Mouse (Mus musculus) heart, embryonic 12.5 days (tissue): ENCODE measurements around the gene Fance. TPM values are rescaled to one million over a fixed set of nuclear protein-coding genes. Genes with fewer than 3 reads are reported as not detected.
A peak's percentile ranks its signal among the peaks of the same experiment; 100 is the strongest.

ENCODE experiments used
- ATAC-seq: fragments of 200-750 bp; cut with Nextera tagmentation; 2 replicates; pipeline ENCODE4 v1.8.0; 2017; ENCODE audit warnings: moderate TSS enrichment, moderate library complexity; ENCODE audit not compliant: insufficient number of reproducible peaks, low FRiP score
- H3K27ac ChIP-seq: fragments of 300-500 bp; sonication (generic); 2 replicates; pipeline ENCODE4 v1.5.1; 2016; ENCODE audit warnings: mild to moderate bottlenecking, moderate library complexity; ENCODE audit not compliant: poor library complexity, severe bottlenecking
- H3K27me3 ChIP-seq: fragments of 300-500 bp; sonication (generic); replicated peaks from 2 replicates; pipeline ENCODE4 v1.6.1; 2016; ENCODE audit warnings: mild to moderate bottlenecking, moderate library complexity
- H3K36me3 ChIP-seq: fragments of 300-500 bp; sonication (generic); 2 replicates; pipeline ENCODE4 v1.6.1; 2016; ENCODE audit warnings: mild to moderate bottlenecking, moderate library complexity
- H3K4me1 ChIP-seq: fragments of 300-500 bp; sonication (generic); replicated peaks from 2 replicates; pipeline ENCODE4 v1.6.1; 2016; ENCODE audit warnings: mild to moderate bottlenecking
- H3K4me2 ChIP-seq: fragments of 300-500 bp; sonication (generic); 2 replicates; pipeline ENCODE4 v1.6.1; 2016; ENCODE audit warnings: mild to moderate bottlenecking, moderate library complexity
- H3K4me3 ChIP-seq: fragments of 300-500 bp; sonication (generic); 2 replicates; pipeline ENCODE4 v1.5.1; 2016; ENCODE audit warnings: mild to moderate bottlenecking
- H3K9ac ChIP-seq: fragments of 300-500 bp; sonication (generic); 2 replicates; pipeline ENCODE4 v1.6.1; 2016; ENCODE audit warnings: mild to moderate bottlenecking, moderate library complexity
- H3K9me3 ChIP-seq: fragments of 300-500 bp; sonication (generic); replicated peaks from 2 replicates; pipeline ENCODE4 v1.6.1; 2016; ENCODE audit warnings: mild to moderate bottlenecking, moderate library complexity
- WGBS: fragments of 180-500 bp; shearing (Covaris S2); methylation state at CpG from one replicate; pipeline ENCODE4 v1.1.7; 2016; 5-methylcytosine and 5-hydroxymethylcytosine counted together
- polyA plus RNA-seq: library from polyadenylated mRNA; unstranded; fragments of >200 nt; fragmentation: Nextera tagmentation; extraction: Ambion mirVana; gene quantifications from 2 replicates; pipeline ENCODE4 v1.2.1, GENCODE M21; 2016

The Fance gene
- polyA plus RNA-seq = 21.8 and 23.0 TPM in 2 replicates

- no peaks in the 10 kb centered on the region for H3K27me3 ChIP-seq
- ATAC-seq = peak; percentile 96
- H3K4me1 ChIP-seq = peaks cover 24% of the 10 kb centered on the region
- whole genome bisulfite sequencing = under 1% methylated on average over 69 of the region's 69 CpGs
- peaks cover 29% of the 10 kb centered on the region for H3K36me3 ChIP-seq
- peak within 1 kb of the TSS; percentile 83 for H3K27ac ChIP-seq
- peak within 1 kb of the TSS; percentile 76 for H3K4me3 ChIP-seq
- H3K9me3 ChIP-seq = no peaks in the 10 kb centered on the region
- H3K4me2 ChIP-seq = peak within 1 kb of the TSS; percentile 77
- peak within 1 kb of the TSS; percentile 87 for H3K9ac ChIP-seq
These were observed at the start of gene Fance for GRCm38 (mm10) chr17:28313212-28313879. TSS of gene Fance (plus strand) at chr17:28313519.

GRCm38 (mm10) chr17:28267251-28267650 lies 46.1 kb upstream of the Fance start:
- H3K4me1 ChIP-seq = peaks cover 42% of the 10 kb centered on the region

GRCm38 (mm10) chr17:28270165-28270564 lies 43.2 kb upstream of the Fance start:
- Histone ChIP-seq H3K9ac (no peak overlapping the region), H3K27ac (no peak overlapping the region), H3K4me1 (peaks cover 40% of the 10 kb centered on the region), H3K4me3 (no peak overlapping the region), H3K4me2 (no peak overlapping the region), H3K9me3 (no peaks in the 10 kb centered on the region), H3K27me3 (no peaks in the 10 kb centered on the region), H3K36me3 (no peaks in the 10 kb centered on the region)
- no peak for ATAC-seq
- 62% methylated on average over 13 of the region's 13 CpGs for WGBS

More at GRCm38 (mm10) chr17:28267251-28267650, 46.1 kb upstream of the Fance start:
- Histone ChIP-seq H3K27me3 (no peaks in the 10 kb centered on the region), H3K9me3 (no peaks in the 10 kb centered on the region), H3K4me2 (no peak overlapping the region), H3K36me3 (no peaks in the 10 kb centered on the region), H3K9ac (no peak overlapping the region), H3K4me3 (no peak overlapping the region), H3K27ac (no peak overlapping the region)
- ATAC-seq = no peak
- WGBS = 80% methylated on average over 5 of the region's 5 CpGs

GRCm38 (mm10) chr17:28271537-28272266 lies 41.6 kb upstream of the Fance start:
- H3K9me3 ChIP-seq = no peaks in the 10 kb centered on the region
- H3K27me3 ChIP-seq = no peaks in the 10 kb centered on the region
- H3K9ac ChIP-seq = 0 out of 2 replicates have a peak overlapping the region, but pooled peaks have one; percentile 10
- H3K4me3 ChIP-seq = no peak overlapping the region
- H3K4me2 ChIP-seq = no peak overlapping the region
- peaks cover 32% of the 10 kb centered on the region for H3K4me1 ChIP-seq
- H3K36me3 ChIP-seq = no peaks in the 10 kb centered on the region
- ATAC-seq = 0 out of 2 replicates have a peak, but pooled peaks have one; percentile 10
- H3K27ac ChIP-seq = no peak overlapping the region
- WGBS = 72% methylated on average over 12 of the region's 12 CpGs

- 70% methylated on average over 9 of the region's 9 CpGs for WGBS
These were observed 41.0 kb upstream of the Fance start for GRCm38 (mm10) chr17:28272281-28272680.

GRCm38 (mm10) chr17:28272837-28273236 lies 40.5 kb upstream of the Fance start:
- Histone ChIP-seq H3K4me1 (peaks cover 32% of the 10 kb centered on the region), H3K27ac (no peak overlapping the region), H3K9me3 (no peaks in the 10 kb centered on the region), H3K27me3 (no peaks in the 10 kb centered on the region), H3K9ac (no peak overlapping the region), H3K36me3 (no peaks in the 10 kb centered on the region), H3K4me3 (no peak overlapping the region), H3K4me2 (no peak overlapping the region)
- ATAC-seq = no peak
- WGBS = 35% methylated on average over 6 of the region's 6 CpGs

More at GRCm38 (mm10) chr17:28272281-28272680, 41.0 kb upstream of the Fance start:
- no peak overlapping the region for H3K4me3 ChIP-seq
- 0 out of 2 replicates have a peak overlapping the region, but pooled peaks have one; percentile 10 for H3K9ac ChIP-seq
- no peaks in the 10 kb centered on the region for H3K36me3 ChIP-seq
- no peak overlapping the region for H3K27ac ChIP-seq
- no peak overlapping the region for H3K4me2 ChIP-seq
- no peaks in the 10 kb centered on the region for H3K9me3 ChIP-seq
- no peak for ATAC-seq
- H3K4me1 ChIP-seq = peaks cover 32% of the 10 kb centered on the region
- no peaks in the 10 kb centered on the region for H3K27me3 ChIP-seq

- no peak overlapping the region for H3K4me3 ChIP-seq
- no peaks in the 10 kb centered on the region for H3K27me3 ChIP-seq
- H3K9me3 ChIP-seq = no peaks in the 10 kb centered on the region
- no peak for ATAC-seq
- WGBS = 88% methylated on average over 3 of the region's 3 CpGs
- H3K9ac ChIP-seq = no peak overlapping the region
- no peak overlapping the region for H3K27ac ChIP-seq
- no peak overlapping the region for H3K4me2 ChIP-seq
- peaks cover 38% of the 10 kb centered on the region for H3K4me1 ChIP-seq
- no peaks in the 10 kb centered on the region for H3K36me3 ChIP-seq
These were observed 38.6 kb upstream of the Fance start for GRCm38 (mm10) chr17:28274739-28275138.

GRCm38 (mm10) chr17:28277226-28277625 lies 36.1 kb upstream of the Fance start:
- 84% methylated on average over 14 of the region's 14 CpGs for WGBS
- no peak overlapping the region for H3K27ac ChIP-seq
- ATAC-seq = no peak

GRCm38 (mm10) chr17:28277721-28278120 lies 35.6 kb upstream of the Fance start:
- H3K9ac ChIP-seq = no peak overlapping the region
- 78% methylated on average over 10 of the region's 10 CpGs for WGBS
- ATAC-seq = no peak
- no peak overlapping the region for H3K4me3 ChIP-seq
- no peaks in the 10 kb centered on the region for H3K27me3 ChIP-seq
- H3K36me3 ChIP-seq = no peaks in the 10 kb centered on the region
- H3K4me1 ChIP-seq = peaks cover 34% of the 10 kb centered on the region
- H3K9me3 ChIP-seq = no peaks in the 10 kb centered on the region
- H3K4me2 ChIP-seq = no peak overlapping the region
- no peak overlapping the region for H3K27ac ChIP-seq

More at GRCm38 (mm10) chr17:28277226-28277625, 36.1 kb upstream of the Fance start:
- H3K36me3 ChIP-seq = no peaks in the 10 kb centered on the region
- H3K4me1 ChIP-seq = peaks cover 38% of the 10 kb centered on the region
- H3K9ac ChIP-seq = no peak overlapping the region
- H3K4me3 ChIP-seq = no peak overlapping the region
- no peaks in the 10 kb centered on the region for H3K9me3 ChIP-seq
- no peak overlapping the region for H3K4me2 ChIP-seq
- H3K27me3 ChIP-seq = no peaks in the 10 kb centered on the region

GRCm38 (mm10) chr17:28278156-28278555 lies 35.2 kb upstream of the Fance start:
- no peak for ATAC-seq
- Histone ChIP-seq H3K27ac (no peak overlapping the region), H3K36me3 (no peaks in the 10 kb centered on the region), H3K4me3 (no peak overlapping the region), H3K9me3 (no peaks in the 10 kb centered on the region), H3K27me3 (no peaks in the 10 kb centered on the region), H3K4me1 (peaks cover 29% of the 10 kb centered on the region), H3K4me2 (no peak overlapping the region), H3K9ac (no peak overlapping the region)
- 76% methylated on average over 3 of the region's 3 CpGs for WGBS

- Histone ChIP-seq H3K4me3 (no peak overlapping the region), H3K4me1 (peaks cover 27% of the 10 kb centered on the region), H3K9ac (no peak overlapping the region)
These were observed 34.1 kb upstream of the Fance start for GRCm38 (mm10) chr17:28279236-28279635.

More at GRCm38 (mm10) chr17:28279236-28279635, 34.1 kb upstream of the Fance start:
- WGBS = 51% methylated on average over 4 of the region's 4 CpGs
- Histone ChIP-seq H3K27me3 (no peaks in the 10 kb centered on the region), H3K9me3 (no peaks in the 10 kb centered on the region), H3K36me3 (no peaks in the 10 kb centered on the region), H3K27ac (no peak overlapping the region), H3K4me2 (no peak overlapping the region)
- no peak for ATAC-seq
